Mouse (Mus musculus): ENCODE measurements at regions not wholly inside any gene's neighbourhood (a gene's known extent, or its start where the extent isn't known, plus 50 kb on each side); places are given as distances from the start of the nearest gene placed in this dataset.

DNA sequence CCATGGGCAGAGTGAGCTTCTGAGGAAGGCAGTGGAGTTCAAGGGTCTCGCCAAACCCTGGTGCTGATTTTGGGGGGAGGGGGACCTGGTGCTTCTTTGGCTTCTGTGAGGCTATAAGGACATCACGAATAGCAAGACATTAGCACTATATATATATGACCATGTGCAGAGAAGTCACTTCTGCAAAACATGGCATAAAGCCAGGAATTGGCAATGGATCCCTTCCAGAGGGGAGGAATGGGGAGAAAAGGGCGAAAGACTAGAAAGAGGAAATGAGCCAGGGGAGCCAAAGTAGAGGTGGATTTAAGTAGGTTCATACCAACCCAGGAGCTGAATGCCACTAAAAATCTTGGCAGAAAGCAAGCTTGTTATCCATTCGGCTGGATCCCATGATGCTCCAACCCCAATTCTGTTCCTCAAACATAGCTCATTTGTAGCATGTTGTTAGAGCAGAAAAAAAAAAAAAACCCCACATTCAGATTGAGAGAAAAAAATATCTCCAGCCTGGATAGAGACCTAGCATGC, 1135.5 kb upstream of the Gulo start:
- no peak for TF ChIP-seq CTCF (IDR thresholded peaks at IDR 0.05; ENCODE audit: insufficient read depth, low read depth, low read length)
- TF ChIP-seq POLR2A (IDR thresholded peaks at IDR 0.05; ENCODE audit: insufficient read depth, low read depth, low read length), result no peak
